Mouse (Mus musculus): ENCODE data around the gene Aff1.

DNA sequence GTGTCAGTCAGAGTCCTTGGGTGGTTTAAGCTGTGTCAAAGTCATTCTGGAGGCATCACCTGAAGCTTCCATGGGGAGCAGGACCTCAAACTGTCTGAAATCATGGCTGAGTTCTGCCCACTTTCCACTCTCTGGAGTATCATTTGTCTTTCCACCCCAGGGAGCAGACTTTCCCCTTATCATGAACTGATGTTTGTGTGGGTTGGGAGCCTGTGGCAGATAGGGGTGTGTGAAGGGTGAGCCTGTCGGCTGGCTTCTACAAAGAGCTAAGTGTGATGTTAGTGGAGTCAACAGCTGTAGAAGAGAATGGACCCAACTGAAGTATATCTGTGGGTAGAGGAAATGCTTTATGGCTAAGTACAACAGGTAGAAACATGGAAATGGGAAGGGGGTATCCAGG, 53.5 kb downstream of the Aff1 start:
- TF ChIP-seq GATA1 (IDR thresholded peaks at IDR 0.05; ENCODE audit: borderline replicate concordance, low read length) (no peak), CTCF (IDR thresholded peaks at IDR 0.05; ENCODE audit: low read depth, low read length) (no peak), TAL1 (conservative IDR thresholded peaks at IDR 0.05; ENCODE audit: low read depth, low read length) (no peak), POLR2AphosphoS5 (IDR thresholded peaks at IDR 0.05; ENCODE audit: insufficient replicate concordance, low read depth, low read length) (no peak)
